Mouse (Mus musculus) lung, postnatal 0 days (tissue): ENCODE results near the gene Stat1. TPM values are rescaled to one million over a fixed set of nuclear protein-coding genes. Genes with fewer than 3 reads are reported as not detected.
A peak's percentile ranks its signal among the peaks of the same experiment; 100 is the strongest.

ENCODE experiments used
- ATAC-seq: fragments of 200-750 bp; cut with Nextera tagmentation; 2 replicates; pipeline ENCODE4 v1.8.0; 2017; ENCODE audit warnings: moderate library complexity
- DNase-seq: peaks from one replicate; pipeline ENCODE4 v3.0.0-alpha.2; 2016; ENCODE audit warnings: low spot score
- H3K27ac ChIP-seq: fragments of 300-500 bp; sonication (generic); 2 replicates; pipeline ENCODE4 v1.5.1; 2014; ENCODE audit warnings: antibody characterized with exemption, mild to moderate bottlenecking, low read length, mixed read lengths
- H3K27me3 ChIP-seq: fragments of 300-500 bp; sonication (generic); replicated peaks from 2 replicates; pipeline ENCODE4 v1.6.1; 2014; ENCODE audit warnings: low read length, mixed read lengths; ENCODE audit not compliant: insufficient read depth
- H3K36me3 ChIP-seq: fragments of 300-500 bp; sonication (generic); 2 replicates; pipeline ENCODE4 v1.6.1; 2014; ENCODE audit warnings: low read length, mixed read lengths; ENCODE audit not compliant: insufficient read depth
- H3K4me1 ChIP-seq: fragments of 300-500 bp; sonication (generic); 2 replicates; pipeline ENCODE4 v1.6.1; 2014; ENCODE audit warnings: antibody characterized with exemption, low read depth, low read length, mixed read lengths; ENCODE audit not compliant: insufficient read depth
- H3K4me2 ChIP-seq: fragments of 300-500 bp; sonication (generic); replicated peaks from 2 replicates; pipeline ENCODE4 v1.6.1; 2014; ENCODE audit warnings: low read depth, mild to moderate bottlenecking, low read length, moderate library complexity, mixed read lengths
- H3K4me3 ChIP-seq: fragments of 300-500 bp; sonication (generic); 2 replicates; pipeline ENCODE4 v1.5.1; 2014; ENCODE audit warnings: low read depth, low read length
- H3K9ac ChIP-seq: fragments of 300-500 bp; sonication (generic); replicated peaks from 2 replicates; pipeline ENCODE4 v1.6.1; 2014; ENCODE audit warnings: low read depth, mild to moderate bottlenecking
- H3K9me3 ChIP-seq: fragments of 300-500 bp; sonication (generic); 2 replicates; pipeline ENCODE4 v1.6.1; 2016; ENCODE audit warnings: low read length, mixed read lengths
- CTCF ChIP-seq: IDR thresholded peaks from 2 replicates; pipeline ENCODE4 v1.5.1; 2016; ENCODE audit warnings: antibody characterized with exemption, mild to moderate bottlenecking
- EP300 ChIP-seq: IDR thresholded peaks from 2 replicates; pipeline ENCODE4 v1.6.1; 2016; ENCODE audit warnings: antibody characterized with exemption, mild to moderate bottlenecking, control low read depth
- WGBS: fragments of 180-500 bp; shearing (Covaris S2); extraction: QIAGEN DNeasy Blood & Tissue Kit; methylation state at CpG from one replicate; pipeline ENCODE4 v1.1.7; 2014; 5-methylcytosine and 5-hydroxymethylcytosine counted together
- polyA plus RNA-seq: library from polyadenylated mRNA; unstranded; fragments of >200 nt; fragmentation: Nextera tagmentation; extraction: Ambion mirVana; gene quantifications from 2 replicates; pipeline ENCODE4 v1.2.1, GENCODE M21; 2015

The Stat1 gene
- polyA plus RNA-seq, 1 experiment from 2014 or later: 36.3 TPM

DNA sequence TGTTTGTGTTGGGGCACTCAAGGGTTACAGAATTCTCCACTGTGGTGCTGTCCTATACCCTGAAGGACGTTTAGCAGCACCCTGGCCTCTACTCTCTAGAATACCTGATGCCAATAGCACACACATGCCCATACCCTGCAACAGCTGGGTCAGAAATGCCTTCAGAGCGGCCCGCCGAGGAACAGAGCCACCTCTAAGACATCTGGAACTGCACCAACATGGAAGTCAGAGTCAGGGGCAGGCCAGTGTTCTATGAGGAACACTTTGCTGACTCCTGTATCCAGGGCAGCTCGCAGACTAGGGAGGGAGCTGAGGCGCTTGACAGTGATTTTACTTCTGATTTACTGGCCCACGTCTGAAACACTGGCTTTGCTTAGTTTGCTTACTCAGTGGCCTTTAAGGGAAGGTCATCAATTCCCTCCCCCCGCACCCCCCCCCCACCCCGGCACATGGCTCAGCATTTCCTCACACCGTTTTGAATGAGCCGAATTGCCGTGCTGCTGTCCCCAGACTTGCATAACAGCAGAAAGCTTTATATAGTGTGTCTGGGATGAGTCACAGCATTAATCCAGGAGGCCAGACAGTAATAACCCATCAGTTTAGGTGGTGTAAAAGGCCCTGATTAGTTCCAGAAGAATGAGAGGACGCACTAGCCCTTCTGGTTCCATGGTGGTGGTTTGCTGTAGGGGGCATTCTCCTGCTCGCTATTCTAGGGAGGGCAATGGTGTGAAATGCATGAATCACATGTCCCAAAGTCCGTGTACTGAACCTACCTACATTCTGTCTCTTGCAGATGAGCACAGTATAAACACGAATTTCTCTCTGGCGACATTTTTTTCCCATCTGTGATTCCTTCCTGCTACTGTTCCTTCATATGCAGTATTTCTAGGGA is 39.5 kb downstream of the Stat1 start:
- ATAC-seq: peak; percentile 17; the same call in 1 of the 2 replicates
- TF ChIP-seq EP300 (no peak), CTCF (no peak)
- WGBS: 73% methylated on average over 17 of the region's 17 CpGs

DNA sequence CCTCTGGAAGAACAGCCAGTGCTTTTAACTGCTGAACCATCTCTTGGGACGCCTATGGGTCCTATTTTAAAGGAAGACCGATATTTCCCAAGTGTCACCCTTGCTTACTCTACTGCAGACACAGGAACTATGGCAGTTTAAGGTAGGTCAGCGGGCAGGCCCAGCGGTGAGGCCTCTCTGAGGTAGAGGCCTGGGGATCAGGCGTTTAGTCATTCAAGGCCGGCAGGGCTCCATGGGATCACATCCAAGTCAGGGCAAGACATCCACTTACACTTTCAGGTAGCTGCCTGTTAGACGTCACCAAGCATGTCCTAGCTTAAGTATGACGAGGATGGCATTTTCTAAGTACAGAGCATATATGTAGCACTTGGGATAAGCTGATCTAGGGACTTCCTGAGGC is 41.9 kb downstream of the Stat1 start:
- Histone ChIP-seq H3K4me3 (no peak overlapping the region), H3K9me3 (no peaks in the 10 kb centered on the region), H3K4me1 (no peaks in the 10 kb centered on the region), H3K27me3 (no peaks in the 10 kb centered on the region), H3K27ac (no peak overlapping the region), H3K4me2 (no peak overlapping the region), H3K9ac (no peak overlapping the region), H3K36me3 (peaks cover 57% of the 10 kb centered on the region)
- 81% methylated on average over 8 of the region's 8 CpGs for WGBS
- ATAC-seq (no peak), DNase-seq (no peak)
- TF ChIP-seq EP300 (no peak), CTCF (no peak)

More for the DNA sequence above, 39.5 kb downstream of the Stat1 start:
- DNase-seq: no peak
- H3K4me1 ChIP-seq: no peaks in the 10 kb centered on the region
- H3K9ac ChIP-seq: no peak overlapping the region
- no peaks in the 10 kb centered on the region for H3K9me3 ChIP-seq
- peaks cover 68% of the 10 kb centered on the region for H3K36me3 ChIP-seq
- no peak overlapping the region for H3K4me2 ChIP-seq
- H3K27me3 ChIP-seq: no peaks in the 10 kb centered on the region
- no peak overlapping the region for H3K27ac ChIP-seq
- no peak overlapping the region for H3K4me3 ChIP-seq

DNA sequence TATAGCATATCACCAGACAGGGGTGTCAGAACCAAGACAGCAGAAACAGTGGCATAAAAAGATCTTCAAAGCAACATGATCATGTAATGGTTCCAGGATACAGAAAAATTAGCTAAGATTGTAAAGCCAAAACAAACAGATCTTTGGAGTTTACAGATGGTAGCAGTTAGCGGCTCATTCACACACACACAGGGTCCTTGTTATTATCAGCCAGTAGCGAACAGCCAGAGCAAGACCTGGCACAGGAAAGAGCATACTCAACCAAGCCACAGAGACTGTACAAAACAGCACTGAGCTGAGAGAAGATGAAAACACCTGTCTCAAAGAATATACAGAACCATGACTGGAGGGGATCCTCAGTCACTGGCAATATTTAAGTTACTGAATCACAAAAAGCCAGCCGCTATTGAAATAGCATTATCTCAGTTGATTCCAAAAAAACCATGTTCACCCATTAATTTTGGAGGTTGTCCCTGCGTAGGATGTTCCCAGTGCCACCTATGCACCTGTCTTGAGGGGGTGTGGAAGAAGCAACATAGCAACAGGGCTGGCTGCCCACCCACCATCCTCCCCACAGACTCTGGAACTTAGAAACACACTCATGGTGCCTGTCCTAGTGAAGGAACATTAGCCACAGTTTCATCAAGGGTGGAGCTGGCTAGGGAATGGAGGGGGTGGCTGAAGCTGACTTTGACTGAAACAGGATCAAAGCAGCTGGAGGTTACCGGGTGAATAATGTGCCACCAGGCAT is 44.6 kb downstream of the Stat1 start:
- no peaks in the 10 kb centered on the region for H3K27me3 ChIP-seq
- whole genome bisulfite sequencing: 86% methylated on average over 5 of the region's 5 CpGs
- H3K36me3 ChIP-seq: peaks cover 32% of the 10 kb centered on the region
- ATAC-seq (no peak), DNase-seq (no peak)
- H3K4me2 ChIP-seq: no peak overlapping the region
- no peak overlapping the region for H3K4me3 ChIP-seq
- no peak overlapping the region for H3K27ac ChIP-seq
- H3K9ac ChIP-seq: no peak overlapping the region
- H3K9me3 ChIP-seq: no peaks in the 10 kb centered on the region
- no peaks in the 10 kb centered on the region for H3K4me1 ChIP-seq
- TF ChIP-seq CTCF (no peak), EP300 (no peak)

DNA sequence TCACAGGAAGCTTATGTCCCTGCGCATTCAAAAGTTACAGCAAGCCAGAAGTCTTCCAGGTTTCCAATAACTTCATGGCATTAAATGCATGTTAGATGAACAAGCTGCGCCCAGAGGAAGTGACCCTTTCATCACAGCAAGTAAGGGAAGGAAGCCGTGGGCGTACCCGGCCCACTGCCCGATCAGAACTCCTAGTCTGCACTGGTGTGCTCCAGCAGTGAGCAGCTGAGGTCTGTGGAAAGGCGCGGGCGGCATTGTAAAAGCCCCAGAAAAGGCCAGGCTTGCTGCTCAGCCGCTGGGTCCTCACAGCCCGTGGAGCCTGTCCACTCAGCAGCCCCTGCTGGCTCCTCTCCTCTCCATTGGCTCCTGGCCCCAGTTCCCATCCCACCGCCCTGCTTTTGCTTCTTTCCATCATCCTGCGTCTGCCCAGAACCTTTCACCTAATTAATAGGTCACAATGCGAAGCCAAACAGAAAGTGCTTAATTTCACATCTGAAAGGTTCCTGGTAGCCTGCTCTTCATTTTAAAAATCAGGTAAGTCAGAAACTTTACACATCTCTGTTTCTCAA is 47.5 kb downstream of the Stat1 start:
- Histone ChIP-seq H3K9me3 (no peaks in the 10 kb centered on the region), H3K4me2 (peak overlapping the region; percentile 28; the same call in 1 of the 2 replicates), H3K4me1 (no peaks in the 10 kb centered on the region), H3K27ac (no peak overlapping the region), H3K36me3 (0 out of 2 replicates have a peak, but pooled peaks cover 11% of the 10 kb centered on the region), H3K9ac (no peak overlapping the region), H3K4me3 (no peak overlapping the region), H3K27me3 (no peaks in the 10 kb centered on the region)
- DNase-seq (peak; percentile 37), ATAC-seq (peak; percentile 70)
- WGBS: 46% methylated on average over 14 of the region's 14 CpGs
- TF ChIP-seq CTCF (no peak), EP300 (0 out of 2 replicates have a peak, but pooled peaks have one; percentile 7)

DNA sequence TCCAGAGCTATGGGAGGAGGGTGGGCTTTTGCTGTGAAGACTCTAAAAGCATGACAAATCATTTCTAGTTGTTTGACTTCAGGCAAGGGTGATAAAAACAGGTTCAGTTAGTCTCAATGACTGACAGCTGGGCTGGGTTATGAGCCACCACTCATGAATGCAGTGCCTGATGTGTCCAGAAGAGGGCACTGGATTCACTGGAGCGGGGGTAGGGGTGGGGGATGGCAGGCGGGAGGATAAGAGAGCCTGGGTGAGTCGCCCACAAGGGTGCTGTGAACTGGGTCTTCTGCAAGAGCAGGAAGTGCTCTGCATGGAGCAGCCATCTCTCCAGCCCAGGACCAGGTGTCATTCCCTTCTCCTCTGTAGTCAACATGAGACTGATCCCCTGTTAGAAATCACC is 50.8 kb downstream of the Stat1 start:
- H3K4me2 ChIP-seq: no peak overlapping the region
- H3K4me3 ChIP-seq: no peak overlapping the region
- no peak overlapping the region for H3K9ac ChIP-seq
- no peak for TF ChIP-seq EP300
- TF ChIP-seq CTCF: peak; percentile 76
- H3K9me3 ChIP-seq: no peaks in the 10 kb centered on the region
- H3K27me3 ChIP-seq: no peaks in the 10 kb centered on the region
- ATAC-seq (peak; percentile 62), DNase-seq (peak; percentile 26)
- no peaks in the 10 kb centered on the region for H3K4me1 ChIP-seq
- 0 out of 2 replicates have a peak, but pooled peaks cover 3% of the 10 kb centered on the region for H3K36me3 ChIP-seq
- H3K27ac ChIP-seq: no peak overlapping the region
- WGBS: 14% methylated on average over 3 of the region's 3 CpGs

DNA sequence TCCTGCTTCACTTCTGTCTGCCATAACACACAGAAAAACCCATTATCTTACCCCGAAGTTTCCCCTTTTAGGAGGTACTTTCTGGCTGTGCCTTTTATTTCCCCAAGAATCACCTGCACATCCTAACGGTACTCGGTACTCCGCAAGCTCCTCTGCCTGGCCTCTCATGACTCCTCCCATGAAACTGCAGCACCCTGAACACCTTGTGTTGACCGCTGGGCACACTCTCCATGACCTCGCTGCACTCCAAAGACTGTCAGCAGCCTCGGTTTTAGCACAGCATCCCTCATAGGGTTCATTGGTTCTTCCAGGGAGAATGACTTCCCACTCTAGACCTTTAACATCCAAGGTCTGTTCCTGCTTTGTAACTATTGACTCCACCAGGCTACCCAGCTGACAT is 51.5 kb downstream of the Stat1 start:
- H3K36me3 ChIP-seq: no peaks in the 10 kb centered on the region
- no peak for ATAC-seq
- WGBS: 69% methylated on average over 7 of the region's 7 CpGs
- no peak overlapping the region for H3K9ac ChIP-seq
- H3K27me3 ChIP-seq: no peaks in the 10 kb centered on the region
- H3K9me3 ChIP-seq: no peaks in the 10 kb centered on the region
- TF ChIP-seq CTCF (no peak), EP300 (no peak)
- no peak for DNase-seq
- H3K27ac ChIP-seq: no peak overlapping the region
- no peaks in the 10 kb centered on the region for H3K4me1 ChIP-seq
- H3K4me3 ChIP-seq: no peak overlapping the region
- H3K4me2 ChIP-seq: no peak overlapping the region
